Mouse (Mus musculus) heart, adult 9 months (tissue): ENCODE data around the gene Coa5.
A peak's percentile ranks its signal among the peaks of the same experiment; 100 is the strongest.

Source experiments
- DNase-seq, 2 experiments: peaks; one replicate each; pipeline ENCODE4 v3.0.0; 2022; ENCODE audit warnings: low spot score in 2 of 2

Coa5 gene

GRCm38 (mm10) chr1:37430297-37430840, 466 bp upstream of the Coa5 start:
- DNase-seq: no peak

GRCm38 (mm10) chr1:37428911-37429310, 992 bp downstream of the Coa5 start:
- DNase-seq: peak in 1 of 2 experiments; percentile 6

- no peak for DNase-seq
Measured at GRCm38 (mm10) chr1:37427144-37427875, 2.6 kb downstream of the Coa5 start.

GRCm38 (mm10) chr1:37419420-37419819, 10.5 kb downstream of the Coa5 start:
- peak in 1 of 2 experiments; percentile 40 for DNase-seq

- no peak for DNase-seq
Measured at GRCm38 (mm10) chr1:37415394-37415793, 14.5 kb downstream of the Coa5 start.

- DNase-seq: no peak
Measured at GRCm38 (mm10) chr1:37409647-37410046, 20.3 kb downstream of the Coa5 start.

- no peak for DNase-seq
Measured at GRCm38 (mm10) chr1:37408678-37409077, 21.2 kb downstream of the Coa5 start.

- no peak for DNase-seq
Measured at GRCm38 (mm10) chr1:37408059-37408458, 21.8 kb downstream of the Coa5 start.

- DNase-seq: no peak
Measured at GRCm38 (mm10) chr1:37407228-37407627, 22.7 kb downstream of the Coa5 start.

GRCm38 (mm10) chr1:37405137-37405536, 24.8 kb downstream of the Coa5 start:
- DNase-seq: no peak

- DNase-seq: peak; percentile 9 to 36
Measured at GRCm38 (mm10) chr1:37401687-37402086, 28.2 kb downstream of the Coa5 start.

GRCm38 (mm10) chr1:37399734-37400133, 30.2 kb downstream of the Coa5 start:
- no peak for DNase-seq

- no peak for DNase-seq
Measured at GRCm38 (mm10) chr1:37398961-37399360, 30.9 kb downstream of the Coa5 start.

GRCm38 (mm10) chr1:37396481-37396880, 33.4 kb downstream of the Coa5 start:
- no peak for DNase-seq

- no peak for DNase-seq
Measured at GRCm38 (mm10) chr1:37393174-37393573, 36.7 kb downstream of the Coa5 start.

- peak in 1 of 2 experiments; percentile 13 for DNase-seq
Measured at GRCm38 (mm10) chr1:37386448-37386971, 43.4 kb downstream of the Coa5 start.

GRCm38 (mm10) chr1:37384304-37384703, 45.6 kb downstream of the Coa5 start:
- no peak for DNase-seq

GRCm38 (mm10) chr1:37380913-37381312, 49.0 kb downstream of the Coa5 start:
- DNase-seq: no peak

GRCm38 (mm10) chr1:37379536-37379935, 50.4 kb downstream of the Coa5 start:
- no peak for DNase-seq

- DNase-seq: no peak
Measured at GRCm38 (mm10) chr1:37378095-37378494, 51.8 kb downstream of the Coa5 start.

- no peak for DNase-seq
Measured at GRCm38 (mm10) chr1:37376751-37377150, 53.2 kb downstream of the Coa5 start.

- DNase-seq: no peak
Measured at GRCm38 (mm10) chr1:37376177-37376576, 53.7 kb downstream of the Coa5 start.

- no peak for DNase-seq
Measured at GRCm38 (mm10) chr1:37368768-37369385, 61.0 kb downstream of the Coa5 start.
